Mouse (Mus musculus): ENCODE measurements around the gene Uhrf1.
"Not testable (repeated sequence)": the region's sequence is repeated elsewhere in the genome, so short reads cannot be mapped to it uniquely, and the experiment has no call there.

Uhrf1 gene

DNA sequence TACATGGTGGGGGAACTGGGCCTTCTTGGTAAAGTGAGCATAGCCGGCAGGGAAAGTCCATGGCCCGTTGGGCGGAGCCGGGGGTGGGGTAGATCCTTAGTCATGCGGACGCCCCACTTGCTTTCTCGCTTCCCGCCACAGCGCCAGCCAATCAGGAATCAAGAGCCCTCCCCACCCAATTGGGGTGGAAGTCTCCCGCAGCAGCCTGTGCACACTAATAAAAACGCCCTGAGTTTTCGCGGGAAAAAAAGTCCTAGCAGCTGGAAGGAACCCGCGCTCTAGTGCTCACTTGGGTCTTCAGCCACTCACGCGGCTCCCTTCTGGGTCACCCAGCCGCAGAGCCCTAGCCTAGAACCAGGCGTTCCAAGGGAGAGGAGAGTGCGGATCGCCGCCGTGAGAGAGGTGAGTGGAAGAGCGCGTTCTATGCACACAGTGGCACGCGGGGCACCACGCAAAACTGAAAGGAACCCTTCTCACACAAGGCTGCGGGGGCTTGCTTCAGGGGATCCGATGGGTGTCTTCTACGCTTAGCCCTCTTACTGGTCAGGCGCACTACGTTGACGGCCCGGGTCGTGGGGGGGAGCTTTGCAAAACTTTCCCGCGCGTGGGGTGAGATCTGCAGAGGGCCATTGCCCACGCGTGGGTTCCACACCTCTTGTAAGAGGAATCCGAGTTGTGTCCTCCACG, at the start of gene Uhrf1:
Gene Uhrf1 (plus strand): TSS at position 162 of the 687 bp plus-strand sequence.
- DNase-seq: peak; percentile 40 to 43

GRCm38 (mm10) chr17:56254695-56255094, 48.4 kb upstream of the Uhrf1 start:
- DNase-seq: no peak

DNA sequence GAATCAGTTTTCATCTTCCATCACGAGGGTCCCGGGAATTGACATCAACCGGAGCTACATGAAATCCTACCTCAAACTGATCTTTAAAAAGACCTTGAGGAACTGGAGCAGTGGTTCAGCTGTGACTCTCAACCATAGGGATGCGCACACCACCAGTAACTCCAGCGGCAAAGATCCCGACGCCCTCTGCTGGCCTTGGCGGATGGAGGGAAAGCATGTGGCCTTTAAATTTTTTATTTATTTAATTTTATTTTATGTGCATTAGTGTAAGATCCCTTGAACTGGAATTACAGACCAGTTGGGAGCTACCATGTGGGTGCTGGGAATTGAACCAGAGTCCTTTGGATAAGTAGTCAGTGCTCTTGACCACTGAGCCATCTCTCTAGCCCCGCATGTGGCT, 47.7 kb upstream of the Uhrf1 start:
- DNase-seq: no peak

GRCm38 (mm10) chr17:56255863-56256238, 47.3 kb upstream of the Uhrf1 start:
- DNase-seq: peak; percentile 94 to 98

DNA sequence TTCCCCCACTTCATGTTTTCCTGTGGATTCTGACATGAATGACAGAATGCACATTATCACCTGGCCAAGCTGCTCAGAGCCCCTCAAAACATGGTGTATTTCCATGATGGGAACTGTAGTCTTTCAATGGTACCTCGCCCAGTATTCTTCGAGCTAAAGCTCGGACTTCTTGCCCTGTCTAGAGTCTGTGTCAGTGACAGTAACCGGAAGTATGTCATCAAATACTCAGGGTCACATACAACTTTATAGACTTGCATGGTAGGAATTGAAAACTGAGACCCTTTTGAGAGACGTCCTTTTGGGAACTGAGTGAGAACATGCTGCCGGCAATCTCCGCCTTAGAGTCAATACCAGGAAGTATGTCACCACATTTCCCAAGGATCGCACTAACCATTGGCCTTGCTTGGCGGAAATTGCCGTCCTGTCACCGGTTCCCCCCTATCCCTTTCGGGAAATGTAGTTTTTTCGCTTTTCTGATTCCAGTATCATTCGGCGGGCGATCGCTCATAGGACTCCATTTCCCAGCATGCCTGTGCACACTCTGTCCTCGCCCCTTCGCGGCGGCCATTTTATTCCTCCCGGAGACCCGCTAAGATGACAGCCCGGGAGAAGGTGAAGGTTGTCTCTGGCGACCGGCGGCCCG, 46.8 kb upstream of the Uhrf1 start, which contains the start of gene Fem1a:
Gene Fem1a (plus strand): TSS at position 572 of the 643 bp plus-strand sequence.
- peak; percentile 82 to 87 for DNase-seq

DNA sequence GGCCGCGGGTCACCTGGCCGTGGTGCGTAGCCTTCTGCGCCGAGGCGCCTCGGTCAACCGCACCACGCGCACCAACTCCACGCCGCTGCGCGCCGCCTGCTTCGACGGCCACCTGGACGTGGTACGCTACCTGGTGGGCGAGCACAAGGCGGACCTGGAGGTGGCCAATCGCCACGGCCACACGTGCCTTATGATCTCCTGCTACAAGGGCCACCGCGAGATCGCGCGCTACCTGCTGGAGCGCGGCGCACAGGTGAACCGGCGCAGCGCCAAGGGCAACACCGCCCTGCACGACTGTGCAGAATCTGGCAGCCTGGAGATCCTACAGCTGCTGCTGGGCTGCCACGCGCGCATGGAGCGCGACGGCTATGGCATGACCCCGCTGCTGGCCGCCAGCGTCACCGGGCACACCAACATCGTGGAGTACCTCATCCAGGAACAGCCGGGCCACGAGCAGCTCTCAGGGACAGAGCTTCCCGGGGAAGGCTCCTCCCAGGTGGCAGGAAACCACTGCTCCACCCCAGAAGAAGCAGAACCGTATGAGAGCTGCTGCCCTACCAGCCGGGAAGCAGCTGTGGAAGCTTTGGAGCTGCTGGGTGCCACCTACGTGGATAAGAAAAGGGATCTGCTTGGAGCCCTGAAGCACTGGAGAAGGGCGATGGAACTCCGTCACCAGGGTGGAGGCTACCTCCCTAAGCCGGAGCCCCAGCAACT, 45.8 kb upstream of the Uhrf1 start:
- DNase-seq: no peak

DNA sequence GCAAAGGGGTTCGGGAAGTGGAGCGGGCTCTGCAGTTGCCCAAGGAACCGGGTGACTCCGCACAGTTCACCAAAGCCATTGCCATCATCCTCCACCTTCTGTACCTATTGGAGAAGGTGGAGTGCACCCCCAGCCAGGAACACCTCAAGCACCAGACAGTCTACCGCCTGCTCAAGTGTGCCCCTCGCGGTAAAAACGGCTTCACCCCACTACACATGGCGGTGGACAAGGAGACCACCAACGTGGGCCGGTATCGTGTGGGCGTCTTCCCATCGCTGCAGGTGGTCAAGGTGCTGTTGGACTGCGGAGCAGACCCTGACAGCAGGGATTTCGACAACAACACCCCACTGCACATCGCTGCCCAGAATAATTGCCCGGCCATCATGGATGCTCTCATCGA, 44.9 kb upstream of the Uhrf1 start:
- DNase-seq: not testable (repeated sequence)

DNA sequence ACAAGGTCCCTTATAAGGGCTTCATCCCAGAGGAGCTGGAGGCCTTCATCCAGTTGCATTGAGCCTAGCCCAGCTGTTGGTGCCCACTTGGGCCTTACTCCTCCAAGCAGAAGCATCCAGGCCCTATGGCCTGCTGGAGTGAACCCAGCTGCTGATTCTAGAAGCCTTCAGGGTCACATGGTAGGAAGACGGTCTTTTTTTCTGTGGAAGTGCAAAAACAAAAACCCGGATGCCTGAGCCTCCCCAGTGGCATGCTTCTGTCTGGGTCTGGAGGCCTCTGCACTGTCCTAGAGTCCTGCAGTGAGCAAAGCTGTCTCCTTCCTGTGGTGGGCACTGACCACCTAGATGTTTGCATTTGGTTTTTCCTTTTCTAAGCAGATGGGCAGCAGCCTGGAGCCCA, 44.3 kb upstream of the Uhrf1 start:
- DNase-seq: not testable (repeated sequence)

GRCm38 (mm10) chr17:56259301-56260037, 43.7 kb upstream of the Uhrf1 start:
- DNase-seq: no peak

DNA sequence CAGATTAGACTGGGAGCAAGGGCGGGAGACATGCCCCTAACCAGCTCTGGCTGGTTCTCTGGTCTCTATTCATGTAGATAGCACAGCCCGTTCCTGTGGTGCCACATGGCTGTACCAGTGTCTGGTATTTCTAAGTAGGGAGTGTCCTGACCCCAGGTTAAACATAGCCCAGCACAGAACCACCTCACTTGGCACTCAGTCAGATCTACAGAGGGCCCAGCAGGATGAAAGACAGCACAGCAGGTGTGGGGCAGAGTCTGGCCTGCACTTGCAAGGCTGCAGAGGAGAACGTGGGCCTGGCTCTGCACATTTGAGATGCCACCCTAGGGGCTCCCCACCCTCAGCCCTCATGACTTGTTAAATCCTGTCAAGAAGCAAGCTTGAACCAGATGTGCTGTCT, 42.0 kb upstream of the Uhrf1 start:
- DNase-seq: no peak

- no peak for DNase-seq
These were observed 40.5 kb upstream of the Uhrf1 start for GRCm38 (mm10) chr17:56262645-56263094.

GRCm38 (mm10) chr17:56264020-56264419, 39.1 kb upstream of the Uhrf1 start:
- DNase-seq: peak; percentile 68 to 81

DNA sequence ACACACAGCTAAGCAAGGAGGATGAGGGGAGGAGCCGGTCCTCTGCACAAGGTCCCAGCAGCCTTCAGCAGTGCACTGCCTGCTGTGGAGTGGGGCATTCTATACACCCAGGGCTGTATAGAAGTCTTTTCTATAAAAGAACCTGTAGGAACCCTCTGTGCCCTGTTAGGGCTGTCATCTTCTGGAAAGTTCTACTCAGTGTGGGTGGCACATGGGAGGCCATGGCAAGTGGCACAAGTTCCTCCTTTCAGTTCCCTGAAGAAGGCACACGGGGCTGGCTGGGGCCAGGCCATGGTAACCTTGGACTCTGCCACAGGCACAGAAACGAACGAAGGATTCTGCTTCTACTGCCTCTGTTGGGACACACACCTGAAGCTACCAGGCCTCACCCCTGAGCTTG, 38.1 kb upstream of the Uhrf1 start:
- peak; percentile 41 to 62 for DNase-seq

GRCm38 (mm10) chr17:56265869-56266268, 37.3 kb upstream of the Uhrf1 start:
- no peak for DNase-seq

GRCm38 (mm10) chr17:56266271-56266670, 36.9 kb upstream of the Uhrf1 start:
- DNase-seq: peak; percentile 67 to 70

DNA sequence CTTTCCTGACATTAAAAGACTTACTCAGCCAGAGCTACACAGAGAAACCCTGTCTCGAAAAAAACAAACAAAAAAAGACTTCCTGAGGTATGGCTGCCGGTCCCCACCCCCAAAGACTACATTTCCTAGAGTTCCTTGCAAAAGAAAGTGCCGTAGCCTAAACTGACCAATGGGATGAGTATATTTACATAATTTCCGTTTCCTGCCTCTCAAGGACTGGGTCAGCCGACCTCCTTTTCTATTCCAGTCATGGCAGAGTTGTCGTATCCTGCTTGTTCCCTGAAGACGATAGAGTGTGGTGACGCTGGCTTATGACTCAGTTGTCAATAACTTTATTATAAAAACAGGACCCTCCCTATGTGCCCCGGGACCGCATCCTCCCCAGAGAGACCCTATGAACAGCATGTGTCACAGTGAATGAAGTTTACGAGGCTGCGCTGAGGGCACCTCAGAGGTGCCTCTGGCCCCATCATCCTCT, 33.9 kb upstream of the Uhrf1 start:
- DNase-seq: peak in 1 of 2 experiments; percentile 44

- no peak for DNase-seq
These were observed 33.4 kb upstream of the Uhrf1 start for GRCm38 (mm10) chr17:56269741-56270140.

- DNase-seq: no peak
These were observed 31.4 kb upstream of the Uhrf1 start for GRCm38 (mm10) chr17:56271609-56272253.

- DNase-seq: no peak
These were observed 30.5 kb upstream of the Uhrf1 start for GRCm38 (mm10) chr17:56272644-56273043.

- DNase-seq: no peak
These were observed 29.6 kb upstream of the Uhrf1 start for GRCm38 (mm10) chr17:56273482-56273881.

DNA sequence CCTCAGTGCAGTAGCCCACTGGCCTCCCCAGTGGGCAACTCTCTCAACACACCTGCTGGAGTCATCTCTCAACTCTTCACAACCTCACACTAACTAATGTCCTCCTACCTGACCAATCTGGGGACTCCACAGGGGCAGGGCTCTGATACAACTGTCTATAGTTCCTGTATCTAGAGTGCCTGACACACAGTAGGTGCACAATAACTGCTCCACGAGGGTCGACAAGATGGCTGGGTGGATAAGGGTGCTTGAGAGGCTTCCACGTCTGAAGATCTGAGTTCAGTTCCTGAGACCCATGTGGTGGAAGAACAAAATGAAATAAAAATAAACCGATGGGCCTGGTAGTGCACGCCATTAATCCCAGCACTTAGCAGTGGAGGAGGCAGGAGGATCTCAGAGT, 29.1 kb upstream of the Uhrf1 start:
- DNase-seq: no peak

GRCm38 (mm10) chr17:56275842-56276480, 27.2 kb upstream of the Uhrf1 start:
- DNase-seq: no peak
